Comparison of ENCODE assay signal across 8 mouse cellular contexts in the genomic region with DNA sequence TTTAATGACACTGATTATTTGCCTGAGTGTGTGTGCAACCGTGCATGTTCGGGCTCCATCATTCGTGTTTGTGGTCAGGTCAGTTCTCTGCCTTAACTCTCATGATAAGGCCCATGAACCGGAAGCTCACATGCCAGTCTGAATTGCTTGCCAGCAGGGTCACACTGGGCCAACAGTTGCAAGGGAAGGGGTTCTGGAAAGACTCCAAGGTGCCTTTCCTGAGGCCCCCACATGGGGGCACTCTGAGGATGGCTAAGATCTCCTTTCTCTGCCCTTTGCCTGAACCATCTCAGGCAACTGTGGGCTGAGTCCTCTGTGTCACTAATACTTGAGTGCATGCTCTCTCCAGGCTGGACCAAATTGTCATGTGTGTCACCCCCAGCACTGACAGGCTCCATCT. TPM values are rescaled to one million over a fixed set of nuclear protein-coding genes. Genes with fewer than 3 reads are reported as not detected.
DNase-seq lines count a peak whose midpoint lies in the region; ATAC-seq lines count a peak whose summit lies in the region.

No protein-coding gene starts in this region.

- no peaks in the 10 kb centered on the region for H3K4me1 ChIP-seq in limb, embryonic 11.5 days (ENCODE audit: control insufficient read depth, insufficient read depth, low read length)
- H3K4me1 ChIP-seq in neural tube, embryonic 13.5 days (replicated peaks) = peaks cover 54% of the 10 kb centered on the region

- no peak overlapping the region for H3K9ac ChIP-seq in limb, embryonic 11.5 days (ENCODE audit: low read length)
- no peak overlapping the region for H3K9ac ChIP-seq in neural tube, embryonic 13.5 days

- 75% methylated on average over 4 of the region's 4 CpGs for WGBS in limb, embryonic 11.5 days
- WGBS in neural tube, embryonic 13.5 days = 54% methylated on average over 4 of the region's 4 CpGs

- H3K9me3 ChIP-seq in limb, embryonic 11.5 days (ENCODE audit: control insufficient read depth, low read length) = no peaks in the 10 kb centered on the region
- H3K9me3 ChIP-seq in neural tube, embryonic 13.5 days = no peaks in the 10 kb centered on the region

- H3K4me2 ChIP-seq in limb, embryonic 11.5 days (ENCODE audit: low read depth, severe bottlenecking) = no peak overlapping the region
- no peak overlapping the region for H3K4me2 ChIP-seq in neural tube, embryonic 13.5 days

- H3K27me3 ChIP-seq in limb, embryonic 11.5 days (ENCODE audit: control insufficient read depth, insufficient read depth, low read length) = no peaks in the 10 kb centered on the region
- H3K27me3 ChIP-seq in neural tube, embryonic 13.5 days = no peaks in the 10 kb centered on the region

- no peak overlapping the region for H3K27ac ChIP-seq in limb, embryonic 11.5 days (replicated peaks; ENCODE audit: low read depth, low read length)
- no peak overlapping the region for H3K27ac ChIP-seq in neural tube, embryonic 13.5 days (replicated peaks)

- no peak overlapping the region for H3K4me3 ChIP-seq in limb, embryonic 11.5 days (ENCODE audit: low read depth, low read length)
- no peak overlapping the region for H3K4me3 ChIP-seq in neural tube, embryonic 13.5 days

- DNase-seq in ovary, postnatal 36 days (ENCODE audit: low spot score) = peak; percentile 57
- no peak for DNase-seq in ovary, adult 18-20 months (ENCODE audit: low spot score)
- peak; percentile 66 for DNase-seq in ZHBTc4 (ENCODE audit: low read depth, low spot score)
- DNase-seq in embryo, embryonic 10.5 days (ENCODE audit: low spot score) = peak; percentile 60
- DNase-seq in heart, postnatal 25 days (ENCODE audit: low spot score) = peak; percentile 26
- DNase-seq in limb, embryonic 11.5 days (ENCODE audit: low spot score) = peak; percentile 57
- DNase-seq in urinary bladder, postnatal 10 days (ENCODE audit: low spot score) = no peak

- intact Hi-C loops in heart, postnatal 25 days (cut with DNase I) = no loop called here

- ATAC-seq in limb, embryonic 11.5 days (ENCODE audit: insufficient number of reproducible peaks, low FRiP score, low TSS enrichment, low read depth) = no peak
- ATAC-seq in neural tube, embryonic 13.5 days (ENCODE audit: low read depth) = 0 out of 2 replicates have a peak, but pooled peaks have one; percentile 6

- no peaks in the 10 kb centered on the region for H3K36me3 ChIP-seq in limb, embryonic 11.5 days (ENCODE audit: control insufficient read depth, insufficient read depth, low read length)
- no peaks in the 10 kb centered on the region for H3K36me3 ChIP-seq in neural tube, embryonic 13.5 days

RNA-seq across cellular contexts. Expression of a gene that starts 11.3 kb away (rescaled TPM):
- 10 to 100 TPM; 37.9 to 38.1 TPM for total RNA-seq in heart, postnatal 25 days (2021)
- polyA plus RNA-seq in limb, embryonic 11.5 days (2014; fragmentation: Nextera tagmentation; extraction: Ambion mirVana) = 33.2 and 34.4 TPM in 2 replicates
- polyA plus RNA-seq in neural tube, embryonic 13.5 days (2015; fragmentation: Nextera tagmentation; extraction: Ambion mirVana) = 72.1 and 77.9 TPM in 2 replicates

RNA-seq across cellular contexts. Expression of a gene that starts 34.1 kb away (rescaled TPM):
- 1 to 10 TPM; 3.7 to 4.3 TPM for total RNA-seq in heart, postnatal 25 days (2021)
- 153 and 167 TPM in 2 replicates for polyA plus RNA-seq in limb, embryonic 11.5 days (2014; fragmentation: Nextera tagmentation; extraction: Ambion mirVana)
- polyA plus RNA-seq in neural tube, embryonic 13.5 days (2015; fragmentation: Nextera tagmentation; extraction: Ambion mirVana) = 20.0 and 27.4 TPM in 2 replicates

RNA-seq across cellular contexts. Expression of a gene that starts 37.1 kb away (rescaled TPM):
- total RNA-seq in heart, postnatal 25 days (2021) = not detected
- polyA plus RNA-seq in limb, embryonic 11.5 days (2014; fragmentation: Nextera tagmentation; extraction: Ambion mirVana) = not detected in 2 replicates
- polyA plus RNA-seq in neural tube, embryonic 13.5 days (2015; fragmentation: Nextera tagmentation; extraction: Ambion mirVana) = not detected in 2 replicates

RNA-seq across cellular contexts. Expression of a gene that starts 44.5 kb away (rescaled TPM):
- 100 to 1,000 TPM; 154 to 171 TPM for total RNA-seq in heart, postnatal 25 days (2021)
- polyA plus RNA-seq in limb, embryonic 11.5 days (2014; fragmentation: Nextera tagmentation; extraction: Ambion mirVana) = 58.7 and 66.0 TPM in 2 replicates
- 21.5 and 24.7 TPM in 2 replicates for polyA plus RNA-seq in neural tube, embryonic 13.5 days (2015; fragmentation: Nextera tagmentation; extraction: Ambion mirVana)

Comparison
In these comparisons a context has a peak if more than half of its experiments do, and no peak if none do; other contexts are left out.
1. DNase-seq: peak in ovary, postnatal 36 days (single experiment), ZHBTc4 (single experiment), embryo, embryonic 10.5 days (single experiment), heart, postnatal 25 days (single experiment) and limb, embryonic 11.5 days (single experiment); none in ovary, adult 18-20 months (single experiment) and urinary bladder, postnatal 10 days (single experiment).